8 mouse cellular contexts compared by ENCODE assay signal in genomic region chr5:96921973-96922715, GRCm38 (mm10).
DNase-seq lines count a peak whose midpoint lies in the region; ATAC-seq lines count a peak whose summit lies in the region.

No protein-coding gene starts in this region.

- H3K4me1 ChIP-seq in midbrain, embryonic 10.5 days, result peaks cover 17% of the 10 kb centered on the region
- H3K4me1 ChIP-seq in midbrain, embryonic 15.5 days, result 0 out of 2 replicates have a peak, but pooled peaks cover 3% of the 10 kb centered on the region
- H3K4me1 ChIP-seq in heart, embryonic 12.5 days (replicated peaks), result peaks cover 16% of the 10 kb centered on the region
- peaks cover 17% of the 10 kb centered on the region for H3K4me1 ChIP-seq in kidney, embryonic 15.5 days

- no peak overlapping the region for H3K4me2 ChIP-seq in midbrain, embryonic 15.5 days
- peak overlapping the region; percentile 18; the same call in 1 of the 2 replicates for H3K4me2 ChIP-seq in heart, embryonic 12.5 days
- H3K4me2 ChIP-seq in kidney, embryonic 15.5 days, result peak overlapping the region; percentile 15; the same call in 1 of the 2 replicates

- DNase-seq in midbrain, embryonic 10.5 days (ENCODE audit: low spot score), result no peak
- no peak for DNase-seq in cerebellum, adult 11-12 months
- no peak for DNase-seq in left cerebral cortex, postnatal 36 days (ENCODE audit: low spot score in 2 of 2)
- no peak for DNase-seq in right cerebral cortex, adult 2 months (ENCODE audit: low spot score in 2 of 2)

- no peak for ATAC-seq in midbrain, embryonic 15.5 days (replicated peaks)
- ATAC-seq in heart, embryonic 12.5 days (ENCODE audit: insufficient number of reproducible peaks, low FRiP score), result peak; percentile 53; the same call in 1 of the 2 replicates
- ATAC-seq in kidney, embryonic 15.5 days (replicated peaks; ENCODE audit: low FRiP score), result 0 out of 2 replicates have a peak, but pooled peaks have one; percentile 24

- H3K27me3 ChIP-seq in midbrain, embryonic 10.5 days (ENCODE audit: low read depth, poor library complexity, severe bottlenecking), result no peaks in the 10 kb centered on the region; the same call in 1 of the 2 replicates
- no peaks in the 10 kb centered on the region for H3K27me3 ChIP-seq in midbrain, embryonic 15.5 days (replicated peaks)
- no peaks in the 10 kb centered on the region for H3K27me3 ChIP-seq in heart, embryonic 12.5 days (replicated peaks)
- H3K27me3 ChIP-seq in kidney, embryonic 15.5 days, result no peaks in the 10 kb centered on the region

- intact Hi-C loops in left cerebral cortex, postnatal 36 days (cut with DNase I), result no loop called here

- no peaks in the 10 kb centered on the region for H3K36me3 ChIP-seq in midbrain, embryonic 10.5 days
- no peaks in the 10 kb centered on the region for H3K36me3 ChIP-seq in midbrain, embryonic 15.5 days (replicated peaks)
- no peaks in the 10 kb centered on the region for H3K36me3 ChIP-seq in heart, embryonic 12.5 days
- H3K36me3 ChIP-seq in kidney, embryonic 15.5 days, result no peaks in the 10 kb centered on the region
- H3K36me3 ChIP-seq in macrophage (ENCODE audit: inconsistent target), result no peaks in the 10 kb centered on the region

- H3K9ac ChIP-seq in midbrain, embryonic 15.5 days, result no peak overlapping the region
- no peak overlapping the region for H3K9ac ChIP-seq in heart, embryonic 12.5 days
- no peak overlapping the region for H3K9ac ChIP-seq in kidney, embryonic 15.5 days

- WGBS in midbrain, embryonic 10.5 days, result 77% methylated on average over 11 of the region's 11 CpGs
- WGBS in midbrain, embryonic 15.5 days, result 67% methylated on average over 11 of the region's 11 CpGs
- 37% methylated on average over 11 of the region's 11 CpGs for WGBS in heart, embryonic 12.5 days
- 35% methylated on average over 11 of the region's 11 CpGs for WGBS in kidney, embryonic 15.5 days
- 30% methylated on average over 11 of the region's 11 CpGs for WGBS in macrophage (ENCODE audit: missing documents)

- H3K4me3 ChIP-seq in midbrain, embryonic 10.5 days, result no peak overlapping the region
- H3K4me3 ChIP-seq in midbrain, embryonic 15.5 days, result no peak overlapping the region
- H3K4me3 ChIP-seq in heart, embryonic 12.5 days, result peak overlapping the region; percentile 14; the same call in 1 of the 2 replicates
- no peak overlapping the region for H3K4me3 ChIP-seq in kidney, embryonic 15.5 days (replicated peaks)
- H3K4me3 ChIP-seq in macrophage (ENCODE audit: inconsistent target), result peak overlapping the region; percentile 5; the same call in 1 of the 2 replicates

- H3K27ac ChIP-seq in midbrain, embryonic 10.5 days (replicated peaks), result peak overlapping the region; percentile 47
- no peak overlapping the region for H3K27ac ChIP-seq in midbrain, embryonic 15.5 days
- peak overlapping the region; percentile 82 for H3K27ac ChIP-seq in heart, embryonic 12.5 days (ENCODE audit: poor library complexity, severe bottlenecking)
- peak overlapping the region; percentile 71 for H3K27ac ChIP-seq in kidney, embryonic 15.5 days
- H3K27ac ChIP-seq in macrophage, result peak overlapping the region; percentile 96

- H3K79me2 ChIP-seq in macrophage (ENCODE audit: inconsistent target), result peaks cover 18% of the 10 kb centered on the region

- no peaks in the 10 kb centered on the region for H3K9me3 ChIP-seq in midbrain, embryonic 10.5 days (replicated peaks)
- H3K9me3 ChIP-seq in midbrain, embryonic 15.5 days, result no peaks in the 10 kb centered on the region
- H3K9me3 ChIP-seq in heart, embryonic 12.5 days (replicated peaks), result no peaks in the 10 kb centered on the region
- H3K9me3 ChIP-seq in kidney, embryonic 15.5 days (replicated peaks), result no peaks in the 10 kb centered on the region

Comparison
In these comparisons a context has a peak if more than half of its experiments do, and no peak if none do; other contexts are left out.
1. H3K4me3 ChIP-seq: peak in heart, embryonic 12.5 days (single experiment) and macrophage (single experiment); none in midbrain, embryonic 10.5 days (single experiment), midbrain, embryonic 15.5 days (single experiment) and kidney, embryonic 15.5 days (single experiment).